Mouse (Mus musculus): Measurements from ENCODE around the gene Tbca. TPM values are rescaled to one million over a fixed set of nuclear protein-coding genes. Genes with fewer than 3 reads are reported as not detected.
A peak's percentile ranks its signal among the peaks of the same experiment; 100 is the strongest.

The Tbca gene
- polyA plus RNA-seq, 1 experiment from 2014 or later, result 224 TPM

GRCm38 (mm10) chr13:94873111-94874038, 84.7 kb downstream of the Tbca start:
- no peak overlapping the region for H3K27ac ChIP-seq (replicated peaks)
- peaks cover 17% of the 10 kb centered on the region for H3K4me1 ChIP-seq
- H3K9ac ChIP-seq, result no peak overlapping the region
- H3K4me2 ChIP-seq, result peak overlapping the region; percentile 48
- peaks cover 95% of the 10 kb centered on the region for H3K27me3 ChIP-seq (replicated peaks)
- no peaks in the 10 kb centered on the region for H3K9me3 ChIP-seq
- peak overlapping the region; percentile 32 for H3K4me3 ChIP-seq
- no peaks in the 10 kb centered on the region for H3K36me3 ChIP-seq
- ATAC-seq (ENCODE audit: extremely low read depth, insufficient number of reproducible peaks, low FRiP score, low TSS enrichment), result no peak
- WGBS, result under 1% methylated on average over 54 of the region's 54 CpGs

GRCm38 (mm10) chr13:94874039-94874425, 85.3 kb downstream of the Tbca start:
- Histone ChIP-seq H3K4me1 (peaks cover 11% of the 10 kb centered on the region), H3K4me2 (no peak overlapping the region), H3K27me3 (replicated peaks) (peaks cover 91% of the 10 kb centered on the region), H3K36me3 (no peaks in the 10 kb centered on the region), H3K9me3 (no peaks in the 10 kb centered on the region), H3K27ac (replicated peaks) (no peak overlapping the region), H3K9ac (no peak overlapping the region), H3K4me3 (no peak overlapping the region)
- 2% methylated on average over 8 of the region's 8 CpGs for WGBS
- no peak for ATAC-seq (ENCODE audit: extremely low read depth, insufficient number of reproducible peaks, low FRiP score, low TSS enrichment)

- H3K27me3 ChIP-seq (replicated peaks), result peaks cover 89% of the 10 kb centered on the region
- no peak overlapping the region for H3K4me2 ChIP-seq
- H3K9me3 ChIP-seq, result no peaks in the 10 kb centered on the region
- peaks cover 8% of the 10 kb centered on the region; the same call in 1 of the 2 replicates for H3K4me1 ChIP-seq
- no peak overlapping the region for H3K4me3 ChIP-seq
- no peak for ATAC-seq (ENCODE audit: extremely low read depth, insufficient number of reproducible peaks, low FRiP score, low TSS enrichment)
- 4% methylated on average over 23 of the region's 23 CpGs for WGBS
- H3K9ac ChIP-seq, result no peak overlapping the region
- no peaks in the 10 kb centered on the region for H3K36me3 ChIP-seq
- no peak overlapping the region for H3K27ac ChIP-seq (replicated peaks)
These were observed 86.1 kb downstream of the Tbca start for GRCm38 (mm10) chr13:94874656-94875395.

GRCm38 (mm10) chr13:94875396-94875880, 86.7 kb downstream of the Tbca start, which contains the start of gene Otp:
Otp (plus strand) TSS chr13:94875602.
- no peaks in the 10 kb centered on the region for H3K36me3 ChIP-seq
- H3K9me3 ChIP-seq, result no peaks in the 10 kb centered on the region
- no peak for ATAC-seq (ENCODE audit: extremely low read depth, insufficient number of reproducible peaks, low FRiP score, low TSS enrichment)
- no peak within 1 kb of the TSS for H3K9ac ChIP-seq
- peaks cover 89% of the 10 kb centered on the region for H3K27me3 ChIP-seq (replicated peaks)
- H3K4me2 ChIP-seq, result no peak within 1 kb of the TSS
- WGBS, result 1% methylated on average over 30 of the region's 30 CpGs
- H3K4me1 ChIP-seq, result peaks cover 8% of the 10 kb centered on the region; the same call in 1 of the 2 replicates
- H3K4me3 ChIP-seq, result no peak within 1 kb of the TSS
- no peak within 1 kb of the TSS for H3K27ac ChIP-seq (replicated peaks)

GRCm38 (mm10) chr13:94876286-94877210, 87.8 kb downstream of the Tbca start:
- Histone ChIP-seq H3K9ac (no peak overlapping the region), H3K4me2 (no peak overlapping the region), H3K4me3 (no peak overlapping the region), H3K27ac (replicated peaks) (no peak overlapping the region), H3K27me3 (replicated peaks) (peaks cover 89% of the 10 kb centered on the region), H3K36me3 (no peaks in the 10 kb centered on the region), H3K4me1 (peaks cover 8% of the 10 kb centered on the region; the same call in 1 of the 2 replicates), H3K9me3 (no peaks in the 10 kb centered on the region)
- ATAC-seq (ENCODE audit: extremely low read depth, insufficient number of reproducible peaks, low FRiP score, low TSS enrichment), result no peak
- WGBS, result 1% methylated on average over 30 of the region's 30 CpGs

- Histone ChIP-seq H3K27me3 (replicated peaks) (peaks cover 89% of the 10 kb centered on the region), H3K4me2 (no peak overlapping the region), H3K27ac (replicated peaks) (no peak overlapping the region), H3K9me3 (no peaks in the 10 kb centered on the region), H3K36me3 (no peaks in the 10 kb centered on the region), H3K4me1 (peaks cover 8% of the 10 kb centered on the region; the same call in 1 of the 2 replicates), H3K4me3 (no peak overlapping the region), H3K9ac (no peak overlapping the region)
- WGBS, result under 1% methylated on average over 27 of the region's 27 CpGs
- no peak for ATAC-seq (ENCODE audit: extremely low read depth, insufficient number of reproducible peaks, low FRiP score, low TSS enrichment)
These were observed 88.5 kb downstream of the Tbca start for GRCm38 (mm10) chr13:94877211-94877590.

- Histone ChIP-seq H3K27ac (replicated peaks) (no peak overlapping the region), H3K27me3 (replicated peaks) (peaks cover 89% of the 10 kb centered on the region), H3K36me3 (no peaks in the 10 kb centered on the region), H3K4me2 (no peak overlapping the region), H3K4me3 (no peak overlapping the region), H3K9ac (no peak overlapping the region), H3K9me3 (no peaks in the 10 kb centered on the region), H3K4me1 (peaks cover 18% of the 10 kb centered on the region)
- no peak for ATAC-seq (ENCODE audit: extremely low read depth, insufficient number of reproducible peaks, low FRiP score, low TSS enrichment)
- WGBS, result 15% methylated on average over 10 of the region's 10 CpGs
These were observed 89.5 kb downstream of the Tbca start for GRCm38 (mm10) chr13:94877991-94878745.

- Histone ChIP-seq H3K27ac (replicated peaks) (no peak overlapping the region), H3K27me3 (replicated peaks) (peaks cover 89% of the 10 kb centered on the region), H3K4me2 (no peak overlapping the region), H3K4me1 (peaks cover 26% of the 10 kb centered on the region), H3K36me3 (no peaks in the 10 kb centered on the region), H3K9me3 (no peaks in the 10 kb centered on the region), H3K9ac (no peak overlapping the region), H3K4me3 (no peak overlapping the region)
- ATAC-seq (ENCODE audit: extremely low read depth, insufficient number of reproducible peaks, low FRiP score, low TSS enrichment), result no peak
- WGBS, result 2% methylated on average over 3 of the region's 3 CpGs
These were observed 92.5 kb downstream of the Tbca start for GRCm38 (mm10) chr13:94881201-94881600.

- no peak for ATAC-seq (ENCODE audit: extremely low read depth, insufficient number of reproducible peaks, low FRiP score, low TSS enrichment)
- Histone ChIP-seq H3K9me3 (no peaks in the 10 kb centered on the region), H3K36me3 (no peaks in the 10 kb centered on the region), H3K27me3 (replicated peaks) (peaks cover 89% of the 10 kb centered on the region), H3K4me2 (peak overlapping the region; percentile 90), H3K9ac (no peak overlapping the region), H3K4me3 (peak overlapping the region; percentile 59), H3K27ac (replicated peaks) (no peak overlapping the region), H3K4me1 (peaks cover 26% of the 10 kb centered on the region)
- 6% methylated on average over 10 of the region's 10 CpGs for WGBS
These were observed 93.5 kb downstream of the Tbca start for GRCm38 (mm10) chr13:94882221-94882620.

- Histone ChIP-seq H3K9ac (peak overlapping the region; percentile 40; the same call in 1 of the 2 replicates), H3K4me2 (peak overlapping the region; percentile 90), H3K4me1 (peaks cover 26% of the 10 kb centered on the region), H3K9me3 (no peaks in the 10 kb centered on the region), H3K27me3 (replicated peaks) (peaks cover 89% of the 10 kb centered on the region), H3K27ac (replicated peaks) (no peak overlapping the region), H3K4me3 (peak overlapping the region; percentile 59), H3K36me3 (no peaks in the 10 kb centered on the region)
- under 1% methylated on average over 37 of the region's 37 CpGs for WGBS
- no peak for ATAC-seq (ENCODE audit: extremely low read depth, insufficient number of reproducible peaks, low FRiP score, low TSS enrichment)
These were observed 94.0 kb downstream of the Tbca start for GRCm38 (mm10) chr13:94882711-94883145.
